Mouse (Mus musculus) kidney, embryonic 14.5 days (tissue): ENCODE results near the gene Efemp2. TPM values are rescaled to one million over a fixed set of nuclear protein-coding genes. Genes with fewer than 3 reads are reported as not detected.

Experiments
- ATAC-seq: fragments of 200-750 bp; cut with Nextera tagmentation; 2 replicates; pipeline ENCODE4 v1.8.0; 2017; ENCODE audit warnings: moderate number of reproducible peaks, mild to moderate bottlenecking, moderate TSS enrichment, moderate library complexity; ENCODE audit not compliant: low FRiP score, low TSS enrichment
- H3K27ac ChIP-seq: fragments of 300-500 bp; sonication (generic); 2 replicates; pipeline ENCODE4 v1.5.1; 2014; ENCODE audit warnings: low read depth, mild to moderate bottlenecking, low read length, moderate library complexity, mixed read lengths
- H3K27me3 ChIP-seq: fragments of 300-500 bp; sonication (generic); 2 replicates; pipeline ENCODE4 v1.6.1; 2014; ENCODE audit warnings: mild to moderate bottlenecking, low read length; ENCODE audit not compliant: control insufficient read depth, insufficient read depth
- H3K36me3 ChIP-seq: fragments of 300-500 bp; sonication (generic); 2 replicates; pipeline ENCODE4 v1.6.1; 2014; ENCODE audit warnings: low read length, mixed read lengths; ENCODE audit not compliant: control insufficient read depth, insufficient read depth
- H3K4me1 ChIP-seq: fragments of 300-500 bp; sonication (generic); 2 replicates; pipeline ENCODE4 v1.6.1; 2014; ENCODE audit warnings: low read length, mixed read lengths; ENCODE audit not compliant: control insufficient read depth, insufficient read depth
- H3K4me2 ChIP-seq: fragments of 300-500 bp; sonication (generic); replicated peaks from 2 replicates; pipeline ENCODE4 v1.6.1; 2014; ENCODE audit warnings: low read depth, mild to moderate bottlenecking, low read length
- H3K4me3 ChIP-seq: fragments of 300-500 bp; sonication (generic); 2 replicates; pipeline ENCODE4 v1.5.1; 2014; ENCODE audit warnings: mild to moderate bottlenecking, low read length
- H3K9ac ChIP-seq: fragments of 300-500 bp; sonication (generic); 2 replicates; pipeline ENCODE4 v1.6.1; 2014; ENCODE audit warnings: low read depth, mild to moderate bottlenecking, low read length, moderate library complexity
- H3K9me3 ChIP-seq: fragments of 300-500 bp; sonication (generic); 2 replicates; pipeline ENCODE4 v1.6.1; 2016; ENCODE audit warnings: low read length; ENCODE audit not compliant: control insufficient read depth
- WGBS: fragments of 180-500 bp; shearing (Covaris S2); extraction: QIAGEN DNeasy Blood & Tissue Kit; methylation state at CpG from one replicate; pipeline ENCODE4 v1.1.7; 2014; 5-methylcytosine and 5-hydroxymethylcytosine counted together
- polyA plus RNA-seq: library from polyadenylated mRNA; unstranded; fragments of >200 nt; fragmentation: Nextera tagmentation; extraction: Ambion mirVana; gene quantifications from 2 replicates; pipeline ENCODE4 v1.2.1, GENCODE M21; 2014

Efemp2 gene
- polyA plus RNA-seq, 1 experiment from 2014 or later: 139 TPM

DNA sequence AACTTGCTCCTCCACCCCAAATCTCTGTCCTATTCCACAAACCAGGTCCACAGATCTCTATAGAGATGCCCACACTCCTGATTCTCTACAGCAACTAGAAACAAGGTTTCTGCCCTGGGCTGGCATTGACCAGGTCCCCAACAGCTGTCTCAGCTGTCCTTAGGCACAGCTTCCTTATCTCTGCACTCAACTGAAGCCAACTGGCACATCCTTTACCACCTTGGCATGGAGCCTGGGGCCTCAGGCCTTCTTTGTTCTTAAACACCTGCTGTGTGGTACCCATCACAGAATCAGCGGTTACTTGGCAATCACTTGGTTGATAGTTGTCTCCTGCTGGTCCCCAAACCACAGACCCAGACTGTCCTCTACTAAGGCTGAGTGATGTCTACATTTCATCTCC is 43.3 kb upstream of the Efemp2 start:
- Histone ChIP-seq H3K36me3 (peaks cover 15% of the 10 kb centered on the region), H3K27me3 (no peaks in the 10 kb centered on the region), H3K4me1 (peaks cover 30% of the 10 kb centered on the region), H3K4me3 (no peak overlapping the region), H3K9me3 (no peaks in the 10 kb centered on the region), H3K4me2 (no peak overlapping the region), H3K9ac (no peak overlapping the region), H3K27ac (no peak overlapping the region)
- no peak for ATAC-seq
- WGBS: 100% methylated on average over 1 of the region's 1 CpGs

DNA sequence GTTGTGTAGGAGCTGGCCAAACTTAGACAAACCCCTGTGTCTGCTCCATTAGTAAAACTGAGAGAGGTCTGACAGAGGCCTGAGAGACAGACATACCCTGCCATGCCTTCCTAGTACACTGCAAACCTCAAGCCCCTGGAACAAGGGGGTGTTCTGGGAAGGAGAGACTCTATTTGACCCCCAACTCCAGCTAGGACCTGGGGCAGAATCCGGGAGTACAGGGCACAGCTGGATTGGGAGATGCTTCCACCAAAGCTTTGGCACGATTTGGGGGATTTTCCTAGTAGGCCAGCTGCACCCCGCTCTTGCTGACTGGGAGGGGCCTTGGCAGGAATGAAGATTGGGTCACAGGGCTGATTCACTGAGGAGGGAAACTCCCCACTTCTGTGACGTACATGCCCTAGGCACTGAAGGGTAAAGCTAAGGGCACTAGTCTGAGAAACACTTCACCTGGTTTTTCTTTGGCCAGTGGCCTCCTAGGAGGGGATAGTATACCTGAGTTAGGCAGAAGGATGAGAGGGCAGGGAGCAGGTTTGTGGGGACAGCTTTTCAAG is 41.8 kb upstream of the Efemp2 start:
- no peaks in the 10 kb centered on the region for H3K9me3 ChIP-seq
- no peak for ATAC-seq
- H3K27ac ChIP-seq: no peak overlapping the region
- H3K9ac ChIP-seq: no peak overlapping the region
- H3K36me3 ChIP-seq: peaks cover 3% of the 10 kb centered on the region
- H3K4me3 ChIP-seq: no peak overlapping the region
- WGBS: 76% methylated on average over 4 of the region's 4 CpGs
- no peak overlapping the region for H3K4me2 ChIP-seq
- peaks cover 18% of the 10 kb centered on the region for H3K4me1 ChIP-seq
- H3K27me3 ChIP-seq: no peaks in the 10 kb centered on the region

DNA sequence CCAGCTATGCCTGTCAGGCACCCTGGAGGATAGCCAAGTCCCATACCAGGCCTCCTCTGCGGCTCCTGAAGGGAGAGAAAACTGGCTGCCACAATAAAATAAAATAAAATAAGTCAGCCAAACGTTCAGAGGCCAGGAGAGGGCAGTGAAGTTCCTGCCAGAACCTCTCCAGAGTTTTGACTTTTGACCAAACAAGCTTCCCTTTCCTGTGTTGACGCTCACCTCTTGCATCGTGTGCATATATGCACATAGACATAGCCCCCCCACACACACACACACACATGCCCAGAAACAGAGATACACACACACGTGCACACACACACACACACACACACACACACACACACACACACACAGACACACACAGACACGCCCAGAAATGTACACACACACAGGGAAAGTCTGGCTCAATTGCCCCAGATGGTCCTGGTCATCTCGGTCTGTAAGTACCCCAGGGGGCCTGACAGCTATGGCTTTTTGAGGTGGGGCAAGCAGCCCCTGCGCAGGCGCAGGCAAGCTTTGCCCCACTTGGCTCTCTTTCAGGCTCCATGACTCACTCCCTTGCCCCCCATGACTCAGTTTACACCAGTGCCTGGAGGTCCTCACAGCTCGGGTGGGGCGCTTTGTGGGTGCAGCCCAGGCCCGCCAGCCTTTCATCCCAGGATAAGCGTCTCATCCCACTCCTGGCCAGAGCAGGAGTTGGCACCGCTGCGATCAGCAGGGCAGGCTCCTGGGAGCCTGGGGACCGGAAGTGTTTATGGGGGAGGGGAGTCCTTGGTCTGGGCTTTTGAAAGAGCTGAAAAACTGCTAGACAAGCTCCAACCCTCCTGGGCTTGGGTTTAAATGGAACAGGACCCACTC is 40.5 kb upstream of the Efemp2 start:
- Histone ChIP-seq H3K4me2 (peak overlapping the region; percentile 60), H3K27ac (peak overlapping the region; percentile 61), H3K27me3 (no peaks in the 10 kb centered on the region), H3K9ac (peak overlapping the region; percentile 46), H3K36me3 (no peaks in the 10 kb centered on the region), H3K9me3 (no peaks in the 10 kb centered on the region), H3K4me1 (peaks cover 18% of the 10 kb centered on the region), H3K4me3 (peak overlapping the region; percentile 26)
- ATAC-seq: peak; percentile 75
- 9% methylated on average over 16 of the region's 16 CpGs for WGBS

DNA sequence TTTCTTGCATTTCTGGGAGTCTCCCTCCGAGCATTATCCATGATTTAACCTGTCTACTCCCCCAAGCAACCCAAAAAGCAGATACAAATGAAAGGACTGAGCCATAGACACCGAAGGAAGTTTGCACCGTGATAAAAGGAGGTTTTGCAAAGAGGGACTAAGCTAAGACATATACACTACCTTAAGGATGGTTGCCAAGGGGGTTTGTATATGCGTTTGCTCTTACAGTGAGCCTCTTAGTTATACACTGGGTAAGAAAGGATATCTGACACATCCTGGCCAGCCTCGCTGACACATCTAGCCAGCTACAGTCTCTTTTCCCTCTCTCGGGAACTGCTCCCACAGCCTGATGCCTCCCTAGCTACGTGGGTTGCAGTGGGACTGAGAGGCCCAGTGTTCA is 39.8 kb upstream of the Efemp2 start:
- Histone ChIP-seq H3K4me2 (peak overlapping the region; percentile 60; the same call in 1 of the 2 replicates), H3K27ac (no peak overlapping the region), H3K9me3 (no peaks in the 10 kb centered on the region), H3K4me1 (peaks cover 18% of the 10 kb centered on the region), H3K9ac (no peak overlapping the region; the same call in 1 of the 2 replicates), H3K4me3 (no peak overlapping the region), H3K27me3 (no peaks in the 10 kb centered on the region), H3K36me3 (no peaks in the 10 kb centered on the region)
- WGBS: 65% methylated on average over 7 of the region's 7 CpGs
- ATAC-seq: no peak

DNA sequence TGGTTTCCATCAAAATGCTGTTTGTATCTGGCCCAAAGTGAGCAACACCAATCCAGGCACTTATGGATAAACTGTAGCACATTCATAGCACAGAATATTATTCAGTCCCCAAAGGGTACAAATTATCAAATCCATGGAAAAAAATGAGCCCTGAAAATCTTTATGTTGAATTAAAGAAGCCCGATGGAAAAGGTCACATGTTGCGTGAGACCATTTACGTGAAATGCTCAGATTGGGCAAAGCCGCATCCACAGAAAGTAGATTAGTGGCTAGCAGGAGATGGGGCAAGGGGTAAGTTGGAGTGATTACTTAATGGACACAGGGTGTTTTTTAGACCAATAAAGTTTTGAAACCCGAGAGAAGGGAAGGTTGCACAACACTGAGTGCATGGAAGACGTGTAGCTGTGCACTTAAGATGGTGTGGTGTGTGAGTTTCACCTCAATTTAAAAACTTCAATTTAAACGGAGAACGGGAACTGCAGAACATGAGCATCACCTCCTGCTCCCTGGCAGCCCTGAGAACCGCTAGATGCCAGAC is 29.3 kb upstream of the Efemp2 start:
- Histone ChIP-seq H3K4me2 (no peak overlapping the region), H3K9me3 (no peaks in the 10 kb centered on the region; the same call in 1 of the 2 replicates), H3K36me3 (no peaks in the 10 kb centered on the region), H3K27ac (no peak overlapping the region), H3K27me3 (peaks cover 27% of the 10 kb centered on the region), H3K9ac (no peak overlapping the region), H3K4me3 (no peak overlapping the region), H3K4me1 (no peaks in the 10 kb centered on the region; the same call in 1 of the 2 replicates)
- 63% methylated on average over 9 of the region's 9 CpGs for WGBS
- ATAC-seq: no peak

DNA sequence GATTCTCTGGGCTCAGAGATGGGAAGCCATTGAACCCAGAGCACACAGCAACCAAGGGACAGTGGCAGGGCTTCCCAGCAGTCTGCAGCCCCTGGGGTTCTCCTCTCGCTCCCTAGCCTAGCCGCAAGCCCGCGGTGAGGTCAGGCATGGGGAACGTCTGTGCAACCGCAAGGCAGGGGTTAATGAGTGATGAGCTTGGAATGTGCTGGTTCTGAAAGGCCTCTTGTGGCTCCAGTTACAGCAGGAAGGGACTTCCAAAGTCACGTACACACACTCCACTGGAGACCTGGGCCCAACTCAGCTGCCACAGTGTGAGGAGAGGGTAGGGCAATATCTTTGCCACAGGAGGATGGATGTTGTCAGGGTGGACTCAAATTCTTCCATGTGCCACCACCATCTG is 28.8 kb upstream of the Efemp2 start:
- Histone ChIP-seq H3K27me3 (peaks cover 30% of the 10 kb centered on the region), H3K4me2 (no peak overlapping the region), H3K9me3 (no peaks in the 10 kb centered on the region; the same call in 1 of the 2 replicates), H3K4me1 (no peaks in the 10 kb centered on the region; the same call in 1 of the 2 replicates), H3K36me3 (no peaks in the 10 kb centered on the region), H3K4me3 (no peak overlapping the region), H3K27ac (no peak overlapping the region), H3K9ac (no peak overlapping the region)
- no peak for ATAC-seq
- WGBS: 31% methylated on average over 7 of the region's 7 CpGs

DNA sequence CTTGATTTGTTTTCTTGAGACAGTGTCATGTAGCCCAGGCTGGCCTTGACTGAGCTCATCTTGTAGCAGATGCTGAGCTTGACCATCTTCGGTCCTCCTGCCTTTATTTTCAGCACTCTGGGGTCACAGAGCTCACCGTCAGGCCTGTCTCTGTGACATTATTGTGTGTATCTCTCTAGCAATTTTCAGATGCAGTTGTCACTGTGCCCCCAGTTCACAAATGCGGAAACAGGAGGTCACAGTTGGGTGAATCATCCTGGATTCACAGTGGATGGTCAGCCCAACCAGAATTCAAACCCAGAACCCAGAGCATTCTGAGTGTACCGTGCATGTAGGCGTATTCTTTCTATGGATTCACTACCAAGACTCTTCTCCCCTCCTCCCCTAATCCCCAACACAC is 28.0 kb upstream of the Efemp2 start:
- no peaks in the 10 kb centered on the region for H3K9me3 ChIP-seq
- 83% methylated on average over 5 of the region's 5 CpGs for WGBS
- no peaks in the 10 kb centered on the region for H3K36me3 ChIP-seq
- H3K4me3 ChIP-seq: no peak overlapping the region
- ATAC-seq: no peak
- H3K27me3 ChIP-seq: peaks cover 30% of the 10 kb centered on the region
- H3K4me1 ChIP-seq: no peaks in the 10 kb centered on the region; the same call in 1 of the 2 replicates
- H3K27ac ChIP-seq: no peak overlapping the region
- H3K4me2 ChIP-seq: no peak overlapping the region
- no peak overlapping the region for H3K9ac ChIP-seq

DNA sequence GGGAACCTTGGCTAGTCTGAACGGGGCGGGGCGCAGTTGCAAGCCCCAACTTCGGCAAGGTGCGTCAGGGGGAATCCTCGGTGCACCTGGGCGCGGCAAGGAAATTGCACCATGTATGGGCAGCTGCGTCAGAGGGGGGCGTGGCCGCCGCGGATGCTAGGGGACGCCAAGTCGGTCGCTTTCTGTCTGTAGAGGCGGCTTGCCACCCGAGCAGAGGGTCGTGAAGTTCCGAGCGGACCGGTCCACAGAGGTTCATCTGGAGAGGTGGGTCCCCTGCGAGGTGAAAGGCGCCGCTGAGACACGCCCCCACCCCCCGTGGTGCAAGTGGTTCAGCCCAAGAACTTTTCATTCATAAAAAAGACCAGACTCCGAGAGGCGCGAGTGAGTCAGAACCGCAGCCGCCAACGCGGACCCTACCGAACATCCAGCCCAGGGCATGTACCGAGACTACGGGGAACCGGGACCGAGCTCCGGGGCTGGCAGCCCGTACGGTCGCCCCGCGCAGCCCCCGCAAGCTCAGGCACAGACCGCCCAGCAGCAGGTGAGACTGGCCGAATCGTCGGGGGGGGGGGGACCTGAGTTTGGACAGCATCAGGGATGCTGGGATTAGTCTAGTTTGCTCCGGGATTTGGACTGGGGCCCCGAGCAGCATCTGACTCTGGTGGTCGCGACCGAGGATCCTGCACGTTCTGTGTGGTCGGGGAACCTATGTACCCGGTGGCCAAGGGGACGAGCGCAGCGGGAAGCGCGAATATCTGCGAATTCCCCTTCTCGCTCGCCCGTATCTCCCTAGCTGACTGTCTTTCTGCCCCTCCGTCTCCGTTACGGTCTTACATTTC is 26.0 kb upstream of the Efemp2 start, which contains the start of gene Fosl1:
Fosl1 (plus strand) TSS at position 33 of the 839 bp plus-strand sequence.
- peak; percentile 53; the same call in 1 of the 2 replicates for ATAC-seq
- H3K36me3 ChIP-seq: no peaks in the 10 kb centered on the region
- no peaks in the 10 kb centered on the region; the same call in 1 of the 2 replicates for H3K4me1 ChIP-seq
- H3K9ac ChIP-seq: peak within 1 kb of the TSS; percentile 5; the same call in 1 of the 2 replicates
- H3K27me3 ChIP-seq: peaks cover 30% of the 10 kb centered on the region
- peak within 1 kb of the TSS; percentile 52 for H3K4me3 ChIP-seq
- H3K27ac ChIP-seq: no peak within 1 kb of the TSS
- H3K9me3 ChIP-seq: no peaks in the 10 kb centered on the region
- WGBS: under 1% methylated on average over 70 of the region's 70 CpGs
- H3K4me2 ChIP-seq: peak within 1 kb of the TSS; percentile 90
